Mouse (Mus musculus): ENCODE results near the gene Grn. TPM values are rescaled to one million over a fixed set of nuclear protein-coding genes. Genes with fewer than 3 reads are reported as not detected.
A peak's percentile ranks its signal among the peaks of the same experiment; 100 is the strongest.

Gene Grn
- polyA plus RNA-seq, 1 experiment from 2014 or later, result 109 TPM

DNA sequence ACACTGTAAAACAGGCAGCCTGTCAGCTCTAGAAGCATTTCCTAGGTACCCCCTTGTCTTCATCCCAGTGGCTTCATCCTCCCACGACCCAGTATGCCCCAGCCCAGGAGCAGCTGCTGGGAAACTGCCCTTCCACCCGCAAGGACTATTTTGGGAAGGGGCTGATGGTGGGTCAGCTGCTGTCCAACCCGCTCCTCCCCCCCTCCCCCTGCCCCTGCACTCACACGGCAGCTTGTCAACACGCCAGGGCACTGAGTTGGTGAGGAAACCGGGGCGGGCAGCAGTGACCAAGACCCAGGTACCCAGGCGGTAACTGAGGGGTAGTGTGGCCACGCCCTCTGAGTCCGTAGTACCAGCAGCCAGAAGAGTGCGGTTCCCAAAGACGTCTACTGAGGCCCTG lies 13.6 kb downstream of the Grn start:
- no peak for DNase-seq (ENCODE audit: low spot score)
- H3K27me3 ChIP-seq (ENCODE audit: insufficient read depth, poor library complexity, severe bottlenecking), result peaks cover 38% of the 10 kb centered on the region
- WGBS, result 37% methylated on average over 12 of the region's 12 CpGs
- no peak overlapping the region for H3K4me3 ChIP-seq
- H3K36me3 ChIP-seq, result peaks cover 47% of the 10 kb centered on the region
- no peaks in the 10 kb centered on the region for H3K9me3 ChIP-seq
- peaks cover 52% of the 10 kb centered on the region for H3K4me1 ChIP-seq
- no peak overlapping the region for H3K27ac ChIP-seq

DNA sequence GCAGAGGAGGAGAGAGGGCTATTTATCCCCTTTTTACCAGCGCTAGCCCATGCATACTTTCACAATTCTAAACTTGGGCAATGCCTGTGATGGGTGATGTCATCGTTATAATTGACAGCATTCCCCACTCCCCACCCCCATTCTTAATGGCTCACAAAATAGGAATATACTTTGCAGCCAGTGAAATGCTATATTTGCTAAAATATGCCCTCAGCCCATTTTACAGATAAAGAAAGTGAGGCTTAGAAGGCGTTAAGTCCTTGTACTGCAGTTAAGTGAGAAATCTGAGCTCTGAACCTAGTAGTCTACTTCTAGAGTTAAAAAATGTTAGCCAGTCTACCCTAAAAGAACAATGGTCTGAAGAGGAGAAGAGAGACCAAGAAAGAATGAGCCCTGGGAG lies 14.2 kb downstream of the Grn start:
- peaks cover 56% of the 10 kb centered on the region for H3K4me1 ChIP-seq
- 63% methylated on average over 3 of the region's 3 CpGs for WGBS
- DNase-seq (ENCODE audit: low spot score), result no peak
- no peak overlapping the region for H3K27ac ChIP-seq
- peaks cover 38% of the 10 kb centered on the region for H3K27me3 ChIP-seq (ENCODE audit: insufficient read depth, poor library complexity, severe bottlenecking)
- no peaks in the 10 kb centered on the region for H3K9me3 ChIP-seq
- H3K4me3 ChIP-seq, result no peak overlapping the region
- H3K36me3 ChIP-seq, result peaks cover 42% of the 10 kb centered on the region

DNA sequence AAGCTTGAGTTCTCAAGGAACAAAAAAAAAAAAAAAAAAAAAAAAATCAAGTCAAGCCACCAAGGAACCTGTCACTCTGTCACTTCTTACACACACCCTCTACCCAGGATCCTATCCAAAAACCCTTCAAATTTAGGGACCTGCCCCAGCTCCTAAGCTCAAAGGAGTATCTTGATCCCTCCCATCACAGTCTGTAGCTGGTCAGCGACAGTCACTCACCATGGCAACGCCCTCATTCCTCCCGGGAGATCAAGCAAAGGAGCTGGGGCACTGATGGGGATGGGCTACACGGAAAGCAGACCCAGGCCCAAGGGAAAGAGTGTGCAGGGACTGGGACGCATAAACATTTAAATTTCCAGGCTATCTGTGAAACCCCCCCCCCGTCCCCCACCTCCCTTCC lies 14.7 kb downstream of the Grn start:
- H3K27me3 ChIP-seq (ENCODE audit: insufficient read depth, poor library complexity, severe bottlenecking), result peaks cover 38% of the 10 kb centered on the region
- no peaks in the 10 kb centered on the region for H3K9me3 ChIP-seq
- no peak overlapping the region for H3K27ac ChIP-seq
- H3K36me3 ChIP-seq, result peaks cover 38% of the 10 kb centered on the region
- DNase-seq (ENCODE audit: low spot score), result no peak
- H3K4me3 ChIP-seq, result peak overlapping the region; percentile 92; the same call in 1 of the 2 replicates
- 8% methylated on average over 6 of the region's 6 CpGs for WGBS
- peaks cover 57% of the 10 kb centered on the region for H3K4me1 ChIP-seq

DNA sequence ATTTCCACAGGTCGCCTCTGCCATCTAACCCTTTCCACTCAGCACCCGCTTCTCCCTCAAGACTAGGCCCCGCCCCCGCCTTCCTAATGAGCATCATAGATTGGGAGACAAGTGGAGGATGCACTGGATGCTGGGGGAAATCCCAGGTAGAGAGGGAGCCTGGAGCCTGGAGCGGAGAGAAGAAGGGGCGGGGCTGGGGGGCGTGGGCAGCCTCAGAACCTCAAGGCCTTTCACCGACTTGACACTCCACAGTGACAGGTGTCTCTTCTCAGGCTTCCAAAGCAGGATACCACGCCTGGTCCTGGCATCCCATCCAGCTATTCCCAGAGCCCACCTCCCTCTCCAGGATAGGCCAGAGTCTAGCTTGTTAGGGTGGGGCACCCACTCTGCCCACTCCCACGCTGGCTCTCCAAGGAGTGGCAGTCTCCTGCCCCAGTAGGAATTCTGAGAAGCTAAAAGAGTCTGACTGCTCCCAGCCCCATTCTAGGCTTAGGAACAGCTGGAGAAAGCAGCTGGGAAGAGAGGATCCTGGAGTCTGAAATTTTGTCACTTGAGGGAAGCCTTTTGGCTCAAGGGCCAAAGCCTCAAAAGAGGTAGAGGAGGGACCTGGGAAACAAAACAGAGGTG lies 15.3 kb downstream of the Grn start:
- peak overlapping the region; percentile 92 for H3K4me3 ChIP-seq
- no peaks in the 10 kb centered on the region for H3K9me3 ChIP-seq
- DNase-seq (ENCODE audit: low spot score), result peak; percentile 87
- peaks cover 57% of the 10 kb centered on the region for H3K4me1 ChIP-seq
- H3K36me3 ChIP-seq, result peaks cover 32% of the 10 kb centered on the region
- peaks cover 39% of the 10 kb centered on the region for H3K27me3 ChIP-seq (ENCODE audit: insufficient read depth, poor library complexity, severe bottlenecking)
- H3K27ac ChIP-seq, result peak overlapping the region; percentile 95; the same call in 1 of the 2 replicates
- WGBS, result 14% methylated on average over 10 of the region's 10 CpGs

DNA sequence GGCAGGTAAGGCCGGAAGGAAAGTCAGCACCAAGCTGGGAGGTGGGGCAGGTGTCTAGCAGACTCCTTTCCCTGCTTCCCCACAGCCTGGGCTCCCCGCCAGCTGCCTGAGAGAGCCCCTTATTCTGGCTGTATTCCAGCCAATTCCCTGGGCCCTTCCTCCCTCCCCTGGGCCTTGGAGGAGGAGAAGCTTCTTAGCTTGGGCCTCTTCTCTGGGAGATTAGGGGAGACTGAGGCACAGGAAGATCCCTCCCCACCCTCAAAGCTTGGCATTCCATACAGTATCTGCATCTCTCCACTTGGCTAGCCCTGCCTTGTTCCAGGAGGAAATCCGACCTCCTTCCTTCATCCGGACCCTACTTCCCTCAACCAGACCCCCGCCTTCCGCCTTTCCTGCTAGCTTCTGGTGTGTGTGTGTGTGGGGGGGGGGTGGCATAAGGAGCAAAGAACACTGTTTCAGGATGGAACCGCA lies 15.8 kb downstream of the Grn start:
- H3K4me1 ChIP-seq, result peaks cover 57% of the 10 kb centered on the region
- peak overlapping the region; percentile 92 for H3K4me3 ChIP-seq
- H3K9me3 ChIP-seq, result no peaks in the 10 kb centered on the region
- H3K27me3 ChIP-seq (ENCODE audit: insufficient read depth, poor library complexity, severe bottlenecking), result peaks cover 42% of the 10 kb centered on the region
- no peak for DNase-seq (ENCODE audit: low spot score)
- H3K27ac ChIP-seq, result peak overlapping the region; percentile 95
- 14% methylated on average over 7 of the region's 7 CpGs for WGBS
- H3K36me3 ChIP-seq, result peaks cover 26% of the 10 kb centered on the region

DNA sequence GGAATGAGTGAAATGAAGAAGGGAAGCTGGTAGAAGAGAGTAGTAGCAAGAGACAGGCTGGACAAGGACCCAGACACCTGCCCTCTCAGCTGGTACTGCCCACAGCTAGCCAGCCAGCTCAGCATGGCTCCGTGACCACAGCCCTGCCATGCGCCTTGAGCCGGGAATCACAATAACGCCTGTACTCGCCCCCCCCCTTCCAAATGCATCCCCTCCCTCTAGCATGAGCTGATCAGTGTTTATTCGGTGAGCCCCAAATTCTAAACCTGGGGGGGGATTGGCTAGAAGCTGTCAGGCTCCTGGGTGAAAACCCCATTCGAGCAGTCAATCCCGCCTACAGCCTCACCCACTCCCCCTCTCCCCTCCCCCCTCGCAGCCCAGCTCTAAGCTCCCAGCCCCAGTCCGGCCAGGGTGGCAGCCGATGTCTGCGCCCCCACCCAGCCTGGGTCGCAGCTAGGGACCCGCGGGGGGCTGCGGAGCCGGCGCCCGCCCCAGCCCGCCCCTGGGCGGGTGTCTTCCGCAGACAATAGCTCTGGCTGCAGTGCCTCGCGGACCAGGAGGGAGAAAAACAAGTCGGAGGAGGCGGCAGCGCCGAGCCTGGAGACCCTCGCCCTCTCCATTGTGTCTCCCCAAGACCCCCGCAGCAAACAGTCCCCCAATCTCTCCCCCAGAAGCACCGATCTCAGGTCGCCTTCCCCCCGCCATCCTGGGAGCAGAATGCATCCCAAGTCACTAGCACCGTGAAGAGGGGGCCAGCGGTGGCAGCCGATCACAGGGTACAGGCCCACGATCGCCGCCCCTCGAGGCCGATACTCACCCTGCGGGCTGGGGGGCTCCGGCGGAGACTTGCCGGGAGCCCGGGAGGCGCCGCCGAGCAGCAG lies 16.7 kb downstream of the Grn start:
- Histone ChIP-seq H3K27me3 (ENCODE audit: insufficient read depth, poor library complexity, severe bottlenecking) (peaks cover 47% of the 10 kb centered on the region), H3K4me1 (peaks cover 57% of the 10 kb centered on the region)

DNA sequence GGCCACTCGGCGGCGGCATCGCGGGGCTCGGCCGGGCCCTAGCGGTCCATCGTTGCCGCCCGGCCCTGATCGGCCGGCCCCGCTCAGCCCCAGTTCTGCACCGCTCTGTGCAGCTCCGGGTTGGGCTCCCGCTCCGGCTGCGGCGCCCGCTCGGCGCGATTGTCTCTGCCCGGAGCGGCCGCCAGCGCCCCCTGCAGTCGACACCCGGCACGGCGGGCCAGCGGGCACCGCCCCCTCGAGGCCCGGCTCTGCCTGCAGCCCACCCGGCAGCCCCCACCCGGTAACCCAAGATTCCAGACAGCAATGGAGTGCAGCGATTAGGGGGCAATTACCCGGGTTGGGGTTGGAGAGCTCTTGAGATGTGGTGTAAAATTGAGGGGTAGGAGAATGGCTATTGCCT lies 17.4 kb downstream of the Grn start, which contains the start of gene Fam171a2:
Gene Fam171a2 (minus strand): TSS at position 186 of the 400 bp plus-strand sequence.
- Histone ChIP-seq H3K27ac (peak within 1 kb of the TSS; percentile 95), H3K9me3 (no peaks in the 10 kb centered on the region), H3K4me1 (peaks cover 57% of the 10 kb centered on the region), H3K4me3 (peak within 1 kb of the TSS; percentile 92), H3K27me3 (ENCODE audit: insufficient read depth, poor library complexity, severe bottlenecking) (peaks cover 54% of the 10 kb centered on the region), H3K36me3 (peaks cover 12% of the 10 kb centered on the region)
- under 1% methylated on average over 40 of the region's 40 CpGs for WGBS
- DNase-seq (ENCODE audit: low spot score), result peak; percentile 89

More for the DNA sequence above, 16.7 kb downstream of the Grn start:
- under 1% methylated on average over 49 of the region's 49 CpGs for WGBS
- Histone ChIP-seq H3K4me3 (peak overlapping the region; percentile 92), H3K9me3 (no peaks in the 10 kb centered on the region), H3K27ac (peak overlapping the region; percentile 95), H3K36me3 (peaks cover 17% of the 10 kb centered on the region)
- DNase-seq (ENCODE audit: low spot score), result peak; percentile 85

DNA sequence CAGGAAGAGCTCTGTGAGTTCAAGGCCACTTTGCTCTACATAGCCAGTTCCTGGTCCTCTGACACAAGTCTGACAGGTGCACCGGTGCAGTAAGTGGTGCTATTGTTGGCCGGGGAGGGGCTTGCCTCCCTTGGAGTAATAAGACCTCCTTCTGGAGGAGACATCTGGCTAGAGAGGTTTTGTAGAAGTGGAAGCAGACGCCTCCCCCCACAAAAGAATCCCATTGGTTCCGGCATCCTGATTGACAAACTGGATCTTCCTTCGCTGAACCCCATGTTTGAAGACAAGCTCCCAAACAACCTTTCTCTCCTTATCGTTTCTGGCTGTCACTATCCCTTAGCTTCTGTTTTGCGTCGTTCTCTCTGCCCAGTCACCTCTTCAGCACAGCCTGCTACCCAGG lies 18.2 kb downstream of the Grn start:
- H3K27ac ChIP-seq, result no peak overlapping the region
- no peak for DNase-seq (ENCODE audit: low spot score)
- 18% methylated on average over 8 of the region's 8 CpGs for WGBS
- no peak overlapping the region for H3K4me3 ChIP-seq
- H3K9me3 ChIP-seq, result no peaks in the 10 kb centered on the region
- peaks cover 58% of the 10 kb centered on the region for H3K4me1 ChIP-seq
- H3K36me3 ChIP-seq, result 0 out of 2 replicates have a peak, but pooled peaks cover 7% of the 10 kb centered on the region
- peaks cover 61% of the 10 kb centered on the region for H3K27me3 ChIP-seq (ENCODE audit: insufficient read depth, poor library complexity, severe bottlenecking)

DNA sequence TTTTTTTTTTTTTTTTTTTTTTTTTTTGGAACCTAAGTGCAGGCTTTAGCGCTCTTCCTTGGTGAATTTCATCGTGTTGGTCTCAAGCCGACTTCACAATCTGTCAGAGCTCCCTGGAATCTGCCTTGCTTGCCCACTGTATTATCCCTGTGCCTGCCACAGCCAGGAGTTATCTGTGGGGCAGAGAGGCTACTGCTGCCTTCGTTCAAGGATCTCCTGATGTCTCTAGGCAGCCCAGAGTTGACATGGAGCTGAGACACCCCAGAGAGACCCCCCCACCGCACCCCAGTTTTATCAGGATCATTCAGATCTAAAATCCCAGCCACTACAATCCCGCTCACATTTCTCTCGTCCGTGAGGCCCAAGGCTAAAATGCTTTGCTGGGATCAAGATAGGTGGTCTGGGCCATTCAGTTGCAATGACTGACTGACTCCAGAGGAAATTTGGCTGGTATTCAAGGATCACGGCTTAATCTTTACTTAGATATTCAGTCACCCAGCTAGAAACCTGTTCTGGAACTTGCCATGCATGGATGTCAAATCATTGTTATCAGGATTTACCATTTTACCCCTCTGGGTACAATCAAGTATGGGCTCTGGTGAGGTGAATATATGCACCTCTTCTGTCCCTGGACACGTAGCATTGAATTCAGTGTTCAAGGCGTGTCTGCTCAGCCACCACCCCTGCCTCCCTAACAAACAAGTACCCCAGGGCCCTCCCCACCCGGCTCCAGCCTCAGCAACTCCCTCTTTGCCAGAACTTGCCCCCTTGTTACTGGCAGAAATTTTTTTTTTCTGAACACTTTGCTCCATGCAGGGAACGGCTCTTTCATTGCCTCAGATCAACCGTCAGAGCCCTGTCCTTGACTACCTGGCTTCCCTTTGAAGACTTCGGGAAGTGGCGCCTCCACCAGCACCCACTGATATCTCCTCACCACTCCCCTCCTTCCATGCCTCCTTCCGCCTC lies 19.2 kb downstream of the Grn start:
- Histone ChIP-seq H3K36me3 (no peaks in the 10 kb centered on the region), H3K27ac (no peak overlapping the region), H3K4me3 (no peak overlapping the region), H3K9me3 (no peaks in the 10 kb centered on the region), H3K4me1 (peaks cover 49% of the 10 kb centered on the region), H3K27me3 (ENCODE audit: insufficient read depth, poor library complexity, severe bottlenecking) (peaks cover 66% of the 10 kb centered on the region)
- no peak for DNase-seq (ENCODE audit: low spot score)
- WGBS, result 40% methylated on average over 17 of the region's 17 CpGs

DNA sequence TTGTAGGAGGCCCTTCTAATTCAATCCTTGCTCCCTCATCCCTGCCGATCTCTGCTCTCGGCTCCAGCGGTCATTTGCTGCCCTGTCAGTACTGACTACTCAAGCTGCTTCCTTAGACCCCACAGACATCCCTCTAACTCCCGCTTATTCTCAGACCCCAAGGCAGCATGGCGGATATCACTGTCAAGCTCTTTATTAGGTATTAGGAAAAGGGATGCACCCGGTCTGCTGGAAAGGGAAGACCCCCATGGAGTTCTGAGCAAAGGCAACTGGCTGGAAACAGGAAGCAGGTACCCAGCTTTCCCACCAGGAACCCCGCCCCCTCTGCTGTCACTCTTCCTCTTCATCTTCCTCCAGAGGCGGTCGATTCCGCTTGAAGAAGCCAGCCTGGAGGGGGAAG lies 23.0 kb downstream of the Grn start:
- Histone ChIP-seq H3K4me1 (peaks cover 37% of the 10 kb centered on the region), H3K4me3 (0 out of 2 replicates have a peak overlapping the region, but pooled peaks have one; percentile 2)
- 15% methylated on average over 10 of the region's 10 CpGs for WGBS

DNA sequence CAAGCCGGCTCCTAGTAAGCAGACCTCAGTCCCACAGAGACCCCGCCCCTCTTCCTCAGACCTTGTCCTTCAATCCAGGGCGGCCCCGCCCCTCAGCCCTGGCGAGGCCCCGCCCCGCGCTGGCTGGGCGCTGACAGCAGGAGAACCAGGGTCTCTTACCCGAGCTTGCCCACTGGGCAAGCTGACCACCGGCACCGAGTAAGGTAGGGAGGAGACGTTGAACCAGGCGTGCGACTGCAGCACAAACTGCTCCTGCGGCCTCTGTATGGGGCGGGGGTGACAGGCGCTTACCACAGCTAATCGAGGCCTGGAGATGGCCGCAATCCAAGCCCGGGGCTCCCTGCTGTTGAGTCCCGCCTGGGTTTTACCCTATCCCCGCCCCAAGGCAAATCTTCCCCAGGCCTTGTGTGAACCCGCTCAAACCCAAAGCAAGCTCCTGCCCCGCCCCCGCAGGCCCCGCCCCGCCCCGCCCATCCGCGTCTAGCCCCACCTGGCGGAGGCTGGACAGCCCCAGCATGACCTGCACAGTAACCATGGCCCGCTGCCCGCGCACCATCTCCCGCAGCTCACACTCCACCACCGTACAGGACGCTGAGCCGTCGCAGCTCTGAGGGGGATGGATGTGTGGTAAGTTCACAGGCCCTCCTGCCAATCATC lies 25.8 kb downstream of the Grn start:
- H3K9me3 ChIP-seq, result no peaks in the 10 kb centered on the region
- DNase-seq (ENCODE audit: low spot score), result peak; percentile 93
- no peaks in the 10 kb centered on the region for H3K36me3 ChIP-seq
- peaks cover 26% of the 10 kb centered on the region for H3K4me1 ChIP-seq
- peak overlapping the region; percentile 76 for H3K27ac ChIP-seq
- H3K27me3 ChIP-seq (ENCODE audit: insufficient read depth, poor library complexity, severe bottlenecking), result peaks cover 71% of the 10 kb centered on the region
- H3K4me3 ChIP-seq, result peak overlapping the region; percentile 72
- under 1% methylated on average over 40 of the region's 40 CpGs for WGBS

More for the DNA sequence above, 23.0 kb downstream of the Grn start:
- Histone ChIP-seq H3K27me3 (ENCODE audit: insufficient read depth, poor library complexity, severe bottlenecking) (peaks cover 79% of the 10 kb centered on the region), H3K36me3 (no peaks in the 10 kb centered on the region), H3K9me3 (no peaks in the 10 kb centered on the region), H3K27ac (no peak overlapping the region)
- no peak for DNase-seq (ENCODE audit: low spot score)

DNA sequence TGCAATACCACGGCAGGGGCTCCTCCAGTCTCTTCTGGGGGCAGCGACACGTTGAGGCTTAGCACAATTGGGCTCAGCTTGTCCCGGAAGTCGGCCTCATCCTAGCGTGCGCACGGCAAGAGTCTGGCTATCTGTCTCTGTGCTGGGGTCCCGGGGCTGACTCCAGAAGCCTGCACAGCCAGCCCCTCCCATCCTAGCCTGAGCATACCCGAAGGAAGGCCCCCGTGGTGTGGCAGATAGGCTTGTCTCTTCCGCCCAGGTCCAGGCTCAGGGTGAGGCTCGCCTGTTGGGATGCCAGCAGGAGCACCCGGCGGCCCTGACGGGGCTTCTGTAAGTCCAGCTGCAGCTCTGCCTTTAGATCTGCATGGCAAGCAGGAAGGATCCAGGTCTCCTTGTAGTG lies 30.4 kb downstream of the Grn start:
- Histone ChIP-seq H3K9me3 (no peaks in the 10 kb centered on the region), H3K27me3 (ENCODE audit: insufficient read depth, poor library complexity, severe bottlenecking) (peaks cover 62% of the 10 kb centered on the region), H3K36me3 (no peaks in the 10 kb centered on the region), H3K27ac (no peak overlapping the region), H3K4me3 (no peak overlapping the region), H3K4me1 (peaks cover 18% of the 10 kb centered on the region)
- DNase-seq (ENCODE audit: low spot score), result peak; percentile 86
- WGBS, result 39% methylated on average over 16 of the region's 16 CpGs

Measured in heart, embryonic 10.5 days (tissue).